Mouse (Mus musculus): ENCODE results near the gene Bicdl2. TPM values are rescaled to one million over a fixed set of nuclear protein-coding genes. Genes with fewer than 3 reads are reported as not detected.

The Bicdl2 gene
- total RNA-seq (2021), result not detected
- long read RNA-seq, experiment 1, result 0 reads
- long read RNA-seq, experiment 2, result 0 reads

DNA sequence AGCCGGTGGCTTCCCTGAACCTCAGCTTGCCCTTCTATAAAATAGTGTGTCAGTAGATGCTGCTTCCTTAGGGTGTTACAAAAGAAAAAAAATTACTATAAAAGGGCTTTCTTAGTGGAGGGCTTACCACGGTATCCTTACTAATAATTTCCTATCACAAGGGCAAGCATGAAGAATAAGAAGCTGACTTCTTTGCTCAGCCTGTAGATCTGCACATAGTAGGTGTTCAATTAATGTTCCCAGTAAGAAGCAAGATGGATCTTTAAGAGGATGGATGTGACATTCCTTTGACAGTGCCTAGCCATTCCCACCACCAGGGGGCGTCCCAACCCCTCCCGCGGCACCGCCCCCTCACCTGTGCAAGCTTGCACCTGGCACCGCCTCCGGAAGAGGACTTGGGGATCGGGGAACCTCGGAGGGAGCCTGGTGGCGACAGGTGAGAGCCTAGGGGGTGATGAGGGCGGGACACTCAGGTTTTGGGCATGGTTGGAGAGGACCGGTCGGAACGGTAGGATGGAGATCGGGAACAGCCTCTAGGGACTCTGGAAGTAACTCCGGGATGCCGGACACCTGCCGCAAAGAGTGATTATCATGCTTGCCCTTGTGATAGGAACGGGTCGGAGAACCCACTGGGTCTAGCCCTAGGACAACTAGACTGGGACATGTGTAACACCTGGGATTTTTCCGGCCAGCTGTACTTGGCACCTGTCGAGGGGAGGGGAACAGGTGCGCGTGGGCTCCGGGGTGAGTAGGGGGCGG lies at the start of gene Bicdl2:
Gene Bicdl2 (plus strand): TSS at position 390 of the 759 bp plus-strand sequence.
- intact Hi-C loops (cut with DNase I), result loop anchor here (2.0 kb wide), 1 partner anchor 47 kb away; no protein-coding TSS in a partner anchor
- DNase-seq, result no peak

GRCm38 (mm10) chr17:23617087-23617486 lies 43.2 kb upstream of the Bicdl2 start:
- no peak for DNase-seq
- intact Hi-C loops (cut with DNase I), result no loop called here

DNA sequence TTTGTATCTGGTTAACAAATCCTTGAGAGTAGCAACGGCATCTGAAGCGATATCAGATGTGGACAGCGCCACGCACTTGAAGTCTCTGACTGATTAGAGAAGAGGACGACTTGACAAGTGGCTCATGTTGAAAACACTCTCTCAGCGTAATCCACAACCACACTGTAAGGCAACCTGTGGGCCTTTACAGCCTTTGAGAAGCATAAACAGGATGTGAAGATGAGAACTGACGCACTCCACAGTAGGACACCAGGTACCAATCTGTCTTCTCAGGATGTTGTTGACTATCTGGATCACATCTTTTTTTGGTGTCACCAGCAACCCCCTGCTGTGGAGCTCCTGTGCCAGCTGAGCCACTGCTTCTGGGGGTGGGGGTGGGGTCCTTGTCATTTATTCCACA lies 40.0 kb upstream of the Bicdl2 start:
- intact Hi-C loops (cut with DNase I), result no loop called here
- no peak for DNase-seq

- intact Hi-C loops (cut with DNase I), result no loop called here
- no peak for DNase-seq
Measured at GRCm38 (mm10) chr17:23627813-23628212, 32.5 kb upstream of the Bicdl2 start.

DNA sequence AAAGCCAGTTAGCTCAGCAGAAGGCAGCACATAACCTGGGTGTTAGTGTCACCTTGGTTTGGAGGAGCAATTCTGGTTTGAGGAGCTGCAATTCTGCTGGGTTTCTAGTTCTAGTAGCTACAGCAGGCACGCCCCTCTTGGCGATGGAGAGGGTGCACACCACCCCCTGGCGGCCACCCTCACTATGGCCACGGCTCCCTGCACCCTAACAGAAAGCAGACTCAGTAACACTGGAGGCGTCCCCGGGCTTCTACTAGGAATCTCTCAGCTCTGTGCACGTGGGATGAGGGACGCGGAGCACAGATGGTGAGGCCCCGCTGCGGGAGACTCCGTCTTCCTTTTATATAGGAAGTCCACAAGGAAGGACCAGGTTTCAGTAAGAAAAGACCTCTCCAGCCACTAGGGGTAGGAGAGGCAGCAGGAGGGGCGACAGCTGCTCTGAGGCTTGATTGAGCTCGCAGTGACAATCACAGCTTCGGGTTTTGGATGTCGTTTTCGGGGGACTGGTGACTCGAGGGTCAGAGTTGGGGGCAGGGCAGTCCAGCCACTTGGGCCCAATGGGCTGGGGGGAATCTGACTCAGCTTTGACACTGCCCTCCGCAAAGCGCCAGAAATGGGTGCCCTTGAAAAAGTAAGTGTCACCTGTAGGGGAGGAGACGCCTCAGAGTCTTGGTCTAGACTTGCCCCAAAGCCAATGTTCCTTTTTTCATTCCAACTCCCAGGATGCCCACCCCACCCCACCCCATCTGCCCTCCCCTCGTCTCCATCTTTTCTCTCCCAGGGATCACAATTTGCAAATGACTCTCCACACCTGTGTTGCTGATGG lies 29.9 kb upstream of the Bicdl2 start:
- intact Hi-C loops (cut with DNase I), result loop anchor here (5.0 kb wide), 1 partner anchor 58 kb away; no protein-coding TSS in a partner anchor
- DNase-seq, result peak; percentile 66 to 74

GRCm38 (mm10) chr17:23631241-23631640 lies 29.1 kb upstream of the Bicdl2 start:
- intact Hi-C loops (cut with DNase I), result loop anchor here (5.0 kb wide), 1 partner anchor 59 kb away; no protein-coding TSS in a partner anchor
- no peak for DNase-seq

DNA sequence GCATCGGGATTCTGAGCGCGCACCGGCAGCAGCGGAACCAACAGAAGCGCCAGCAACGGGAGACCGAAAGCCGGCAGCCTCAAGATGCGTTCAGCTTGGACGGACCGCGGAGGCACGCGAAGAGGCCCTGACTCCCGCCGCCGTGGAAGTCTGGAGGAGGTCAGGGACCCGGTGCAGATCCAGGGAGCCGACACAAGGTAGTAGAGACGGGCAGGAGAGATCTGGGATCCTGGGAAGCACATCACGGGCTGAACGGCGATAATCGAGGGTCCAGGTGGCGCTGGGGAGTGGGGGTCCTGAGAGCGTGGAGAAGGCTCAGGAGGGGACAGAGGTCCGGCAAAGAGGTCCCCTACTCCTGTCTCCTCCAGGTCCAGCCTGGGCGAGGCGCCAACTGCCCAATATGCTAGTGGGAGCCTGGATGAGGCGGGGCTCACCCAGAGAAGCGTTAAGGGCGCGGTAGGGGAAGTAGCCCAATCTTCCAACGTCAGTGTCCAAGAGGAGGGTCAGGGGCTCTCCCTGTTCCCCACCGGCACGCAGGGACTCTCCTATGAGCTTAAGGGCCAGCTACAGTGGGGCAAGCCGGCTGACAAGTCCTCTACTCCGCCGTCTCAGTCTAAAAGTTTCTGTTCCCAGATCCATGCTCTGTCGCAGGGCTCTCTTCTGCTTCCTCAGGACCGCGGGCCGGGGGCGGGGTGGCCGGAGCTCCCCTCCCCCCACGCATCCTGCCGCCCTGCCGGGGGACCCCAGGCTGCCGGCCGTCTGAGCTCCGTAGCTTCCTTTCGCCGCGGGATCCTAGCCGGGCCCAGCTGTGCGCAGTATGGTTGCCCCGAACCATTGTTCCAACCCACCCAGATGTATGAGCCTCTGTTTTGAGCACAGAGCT lies 15.5 kb upstream of the Bicdl2 start, which contains the start of gene Mmp25:
Gene Mmp25 (minus strand): TSS at position 665 of the 883 bp plus-strand sequence.
- no peak for DNase-seq
- intact Hi-C loops (cut with DNase I), result no loop called here

DNA sequence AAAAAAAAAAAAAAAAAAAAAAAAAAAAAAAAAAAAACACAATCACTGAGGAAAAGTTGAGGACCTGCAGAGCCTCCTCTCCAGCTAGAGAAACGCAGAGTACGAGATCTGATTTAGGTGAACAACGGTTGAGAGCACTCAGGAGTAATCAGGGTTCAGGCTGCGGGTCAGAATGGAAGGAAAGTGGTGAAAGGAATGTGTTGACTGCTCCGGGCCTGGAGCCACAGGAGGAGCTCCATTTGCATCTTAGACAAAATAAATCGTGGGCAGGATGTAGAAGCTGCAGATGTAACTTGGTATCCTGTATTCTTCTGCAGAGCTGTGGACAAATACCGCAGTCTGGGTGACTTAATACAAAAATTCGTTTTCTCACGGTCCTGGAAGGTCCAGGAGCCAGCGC lies 14.4 kb upstream of the Bicdl2 start:
- no peak for DNase-seq
- intact Hi-C loops (cut with DNase I), result no loop called here

GRCm38 (mm10) chr17:23651363-23651762 lies 8.9 kb upstream of the Bicdl2 start:
- intact Hi-C loops (cut with DNase I), result no loop called here
- DNase-seq, result no peak

- no peak for DNase-seq
Measured at GRCm38 (mm10) chr17:23653324-23653723, 7.0 kb upstream of the Bicdl2 start.

DNA sequence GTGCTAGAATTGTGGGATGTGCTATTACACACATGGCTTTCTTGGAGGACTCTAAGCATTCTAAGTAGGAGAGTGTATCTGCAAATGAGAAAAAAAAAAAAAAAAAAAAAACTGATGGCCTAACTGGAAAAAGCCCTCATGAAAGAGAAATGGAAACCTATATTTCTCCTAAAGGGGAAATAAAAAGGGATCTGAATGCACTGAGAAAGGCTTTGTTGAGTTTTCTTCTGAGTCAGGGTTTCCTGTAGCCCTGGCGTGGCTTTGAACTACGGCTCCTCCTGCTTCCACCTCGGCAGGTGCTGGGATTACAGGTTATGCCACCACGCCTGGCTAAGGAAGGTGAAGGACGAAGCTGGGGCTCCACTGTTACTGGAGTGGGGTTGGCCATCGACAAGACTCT lies 6.3 kb upstream of the Bicdl2 start:
- no peak for DNase-seq
- intact Hi-C loops (cut with DNase I), result no loop called here

More at GRCm38 (mm10) chr17:23653324-23653723, 7.0 kb upstream of the Bicdl2 start:
- intact Hi-C loops (cut with DNase I), result no loop called here

GRCm38 (mm10) chr17:23654410-23654809 lies 5.9 kb upstream of the Bicdl2 start:
- intact Hi-C loops (cut with DNase I), result no loop called here
- DNase-seq, result no peak

DNA sequence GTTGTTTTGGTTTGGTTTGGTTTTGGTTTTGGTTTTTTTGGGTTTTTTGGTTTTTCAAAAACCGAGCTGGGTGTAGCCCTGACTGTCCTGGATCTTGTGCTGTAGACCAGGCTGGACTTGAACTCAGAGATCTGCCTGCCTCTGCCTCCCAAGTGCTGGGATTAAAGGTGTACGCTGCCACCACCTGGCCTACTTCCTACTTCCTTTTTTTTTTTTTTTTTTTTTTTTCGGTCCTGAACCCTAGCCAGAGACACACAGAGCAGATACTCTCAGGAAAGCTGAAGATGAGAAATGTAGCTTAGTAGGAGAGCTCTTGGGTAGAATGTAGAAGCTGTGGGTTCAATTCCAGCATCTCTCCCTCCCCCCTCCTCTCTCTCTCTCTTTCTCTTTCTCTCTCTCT lies 1.9 kb upstream of the Bicdl2 start:
- DNase-seq, result no peak
- intact Hi-C loops (cut with DNase I), result no loop called here

DNA sequence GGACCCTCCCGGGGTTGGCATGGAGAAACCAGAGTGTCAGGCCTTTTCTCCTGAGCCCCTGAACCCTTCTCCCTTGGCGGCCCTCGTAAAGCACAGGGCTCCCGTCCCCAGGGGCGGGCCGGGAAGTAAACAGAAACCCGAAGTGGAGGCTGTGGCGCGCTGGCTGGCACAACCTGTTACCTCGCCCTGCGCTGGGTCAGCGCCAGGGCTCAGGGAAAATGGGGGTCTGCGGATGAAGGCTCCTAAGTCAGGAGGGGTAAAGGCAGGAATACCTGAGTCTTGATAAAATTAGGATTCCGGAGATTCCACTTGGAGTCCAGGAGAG lies 532 bp downstream of the Bicdl2 start:
- intact Hi-C loops (cut with DNase I), result loop anchor here (2.0 kb wide), 1 partner anchor 46 kb away; no protein-coding TSS in a partner anchor
- no peak for DNase-seq

DNA sequence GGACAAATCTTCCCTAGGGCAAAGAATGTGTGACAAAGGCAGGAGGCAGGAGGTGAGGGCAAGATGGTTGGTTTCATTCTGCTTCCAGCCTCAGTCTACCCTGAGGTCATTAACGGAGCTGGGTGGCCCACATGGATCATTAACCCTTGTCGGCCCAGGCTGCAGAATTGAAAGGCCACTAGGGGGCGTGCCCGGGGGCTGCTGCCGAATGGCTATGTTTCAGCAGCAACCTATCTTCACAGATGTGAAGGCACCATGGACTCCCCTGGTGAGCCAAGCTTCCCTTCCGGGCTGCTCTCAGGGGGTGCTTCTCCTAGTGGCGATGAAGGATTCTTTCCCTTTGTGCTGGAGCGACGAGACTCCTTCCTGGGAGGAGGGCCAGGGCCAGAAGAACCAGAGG lies 1.2 kb downstream of the Bicdl2 start:
- DNase-seq, result no peak
- intact Hi-C loops (cut with DNase I), result loop anchor here (2.0 kb wide), 1 partner anchor 45 kb away; no protein-coding TSS in a partner anchor

- intact Hi-C loops (cut with DNase I), result no loop called here
- DNase-seq, result no peak
Measured at GRCm38 (mm10) chr17:23664556-23665021, 4.3 kb downstream of the Bicdl2 start.

GRCm38 (mm10) chr17:23665511-23665910 lies 5.2 kb downstream of the Bicdl2 start:
- intact Hi-C loops (cut with DNase I), result no loop called here
- DNase-seq, result no peak

DNA sequence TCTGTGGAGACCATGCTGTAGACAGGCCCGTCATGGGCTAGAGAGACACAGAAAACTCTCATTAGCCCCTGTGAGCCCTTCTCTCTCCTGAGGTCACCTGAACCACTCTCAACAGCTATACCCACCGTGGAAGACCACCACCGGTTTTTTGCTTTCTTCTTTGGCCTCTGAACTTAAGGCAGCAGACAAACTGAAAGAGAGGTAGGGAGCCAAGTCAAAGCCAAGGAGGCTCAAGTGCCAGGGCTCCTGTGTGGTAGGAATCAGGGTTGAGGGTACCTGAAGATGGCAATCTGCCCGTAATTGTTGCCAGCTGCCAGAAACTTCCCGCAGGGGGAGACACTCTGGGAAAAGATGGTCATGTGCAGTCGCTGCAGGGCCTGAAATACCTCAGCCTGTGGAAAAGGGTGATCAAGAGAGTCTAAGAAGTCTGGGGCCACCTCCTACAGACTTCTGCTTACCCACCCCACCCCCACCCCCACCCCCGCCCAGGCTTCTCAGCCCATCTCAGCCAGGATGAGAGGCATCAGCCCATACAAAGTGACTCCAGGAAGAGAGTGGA lies 10.3 kb downstream of the Bicdl2 start:
- DNase-seq, result no peak
- intact Hi-C loops (cut with DNase I), result no loop called here

DNA sequence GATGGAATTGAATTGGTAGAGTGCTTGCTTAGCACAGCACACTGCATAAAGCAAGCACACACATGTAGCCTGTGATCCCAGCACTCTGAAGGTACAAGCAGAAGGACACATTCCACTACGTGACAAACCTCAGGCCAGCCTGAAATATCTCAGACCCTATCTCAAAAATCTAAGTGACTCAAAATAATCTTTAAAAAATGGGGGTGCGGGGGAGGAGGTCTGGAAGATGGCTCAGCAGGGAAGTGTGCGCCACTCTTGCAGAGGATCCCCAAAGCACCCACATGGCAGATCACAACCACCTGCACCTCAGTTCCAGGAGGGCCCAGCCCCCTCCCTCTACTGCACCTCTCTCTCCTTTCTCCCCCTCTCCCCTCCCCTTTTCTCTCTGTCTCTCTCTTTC lies 11.2 kb downstream of the Bicdl2 start:
- no peak for DNase-seq
- intact Hi-C loops (cut with DNase I), result no loop called here

GRCm38 (mm10) chr17:23672761-23673160 lies 12.5 kb downstream of the Bicdl2 start:
- intact Hi-C loops (cut with DNase I), result no loop called here
- no peak for DNase-seq
